Mouse (Mus musculus): Measurements from ENCODE around the gene Prl7a1. TPM values are rescaled to one million over a fixed set of nuclear protein-coding genes. Genes with fewer than 3 reads are reported as not detected.

Gene Prl7a1
- total RNA-seq (2017), result not detected in 3 replicates

GRCm38 (mm10) chr13:27642393-27642792 lies at the start of gene Prl7a1:
Gene Prl7a1 (minus strand): TSS chr13:27642493.
- no peak for ATAC-seq (replicated peaks; ENCODE audit: insufficient number of reproducible peaks, low FRiP score, low TSS enrichment, poor library complexity, severe bottlenecking)

- no peak for ATAC-seq (replicated peaks; ENCODE audit: insufficient number of reproducible peaks, low FRiP score, low TSS enrichment, poor library complexity, severe bottlenecking)
These were observed 25.6 kb upstream of the Prl7a1 start, which contains the start of gene Prl7a2 for GRCm38 (mm10) chr13:27667936-27668335. Gene Prl7a2 (minus strand): TSS chr13:27668036.

GRCm38 (mm10) chr13:27660747-27661146 lies 18.5 kb upstream of the Prl7a1 start:
- no peak for ATAC-seq (replicated peaks; ENCODE audit: insufficient number of reproducible peaks, low FRiP score, low TSS enrichment, poor library complexity, severe bottlenecking)

GRCm38 (mm10) chr13:27610482-27610881 lies 31.8 kb downstream of the Prl7a1 start, which contains the start of gene Prl7b1:
Gene Prl7b1 (minus strand): TSS chr13:27610582.
- no peak for ATAC-seq (replicated peaks; ENCODE audit: insufficient number of reproducible peaks, low FRiP score, low TSS enrichment, poor library complexity, severe bottlenecking)

Other genes with a start within 250 kb of the Prl7a1 start
- gene Prl8a6, start 203.8 kb downstream of the Prl7a1 start, total RNA-seq (2017), result not detected in 3 replicates
- gene Prl8a8, start 129.3 kb downstream of the Prl7a1 start, total RNA-seq (2017), result not detected in 3 replicates
- not detected in 3 replicates for gene Prl8a9, start 77.9 kb downstream of the Prl7a1 start, total RNA-seq (2017)
- gene Prl8a1, start 60.3 kb downstream of the Prl7a1 start, total RNA-seq (2017), result not detected in 3 replicates
- gene Prl7b1, start 31.9 kb downstream of the Prl7a1 start, total RNA-seq (2017), result not detected in 3 replicates
- not detected in 3 replicates for gene Prl7a2, start 25.5 kb upstream of the Prl7a1 start, total RNA-seq (2017)
- not detected in 3 replicates for gene Prl7d1, start 74.2 kb upstream of the Prl7a1 start, total RNA-seq (2017)
- gene Prl7c1, start 138.3 kb upstream of the Prl7a1 start, total RNA-seq (2017), result not detected in 3 replicates
- gene Prl2a1, start 159.2 kb upstream of the Prl7a1 start, total RNA-seq (2017), result not detected in 3 replicates
- gene Prl2c1, start 206.8 kb upstream of the Prl7a1 start, total RNA-seq (2017), result not detected in 3 replicates